Mouse (Mus musculus) kidney, embryonic 15.5 days (tissue): ENCODE data around the gene Serpina9. TPM values are rescaled to one million over a fixed set of nuclear protein-coding genes. Genes with fewer than 3 reads are reported as not detected.
A peak's percentile ranks its signal among the peaks of the same experiment; 100 is the strongest.

ENCODE experiments used
- ATAC-seq: fragments of 200-750 bp; cut with Nextera tagmentation; replicated peaks from 2 replicates; pipeline ENCODE4 v1.8.0; 2017; ENCODE audit warnings: moderate TSS enrichment; ENCODE audit not compliant: low FRiP score
- H3K27ac ChIP-seq: fragments of 300-500 bp; sonication (generic); 2 replicates; pipeline ENCODE4 v1.5.1; 2015; ENCODE audit warnings: mild to moderate bottlenecking, inconsistent platforms
- H3K27me3 ChIP-seq: fragments of 300-500 bp; sonication (generic); 2 replicates; pipeline ENCODE4 v1.6.1; 2015; ENCODE audit warnings: inconsistent platforms
- H3K36me3 ChIP-seq: fragments of 300-500 bp; sonication (generic); 2 replicates; pipeline ENCODE4 v1.6.1; 2015; ENCODE audit warnings: inconsistent platforms
- H3K4me1 ChIP-seq: fragments of 300-500 bp; sonication (generic); 2 replicates; pipeline ENCODE4 v1.6.1; 2015; ENCODE audit warnings: inconsistent platforms
- H3K4me2 ChIP-seq: fragments of 300-500 bp; sonication (generic); 2 replicates; pipeline ENCODE4 v1.6.1; 2015; ENCODE audit warnings: moderate library complexity, mild to moderate bottlenecking, inconsistent platforms
- H3K4me3 ChIP-seq: fragments of 300-500 bp; sonication (generic); replicated peaks from 2 replicates; pipeline ENCODE4 v1.5.1; 2015; ENCODE audit warnings: mild to moderate bottlenecking, inconsistent platforms
- H3K9ac ChIP-seq: fragments of 300-500 bp; sonication (generic); 2 replicates; pipeline ENCODE4 v1.6.1; 2015; ENCODE audit warnings: mild to moderate bottlenecking, inconsistent platforms
- H3K9me3 ChIP-seq: fragments of 300-500 bp; sonication (generic); replicated peaks from 2 replicates; pipeline ENCODE4 v1.6.1; 2016; ENCODE audit warnings: inconsistent platforms
- WGBS: fragments of 180-500 bp; shearing (Covaris S2); methylation state at CpG from one replicate; pipeline ENCODE4 v1.1.7; 2015; ENCODE audit warnings: mixed read lengths; 5-methylcytosine and 5-hydroxymethylcytosine counted together
- polyA plus RNA-seq: library from polyadenylated mRNA; unstranded; fragments of >200 nt; fragmentation: Nextera tagmentation; extraction: Ambion mirVana; gene quantifications from 2 replicates; pipeline ENCODE4 v1.2.1, GENCODE M21; 2015

Gene Serpina9
- polyA plus RNA-seq, 1 experiment from 2014 or later, result not detected

- H3K9ac ChIP-seq, result no peak overlapping the region
- no peak overlapping the region for H3K4me3 ChIP-seq
- no peaks in the 10 kb centered on the region for H3K9me3 ChIP-seq
- no peaks in the 10 kb centered on the region for H3K4me1 ChIP-seq
- no peak overlapping the region for H3K27ac ChIP-seq
- no peaks in the 10 kb centered on the region for H3K36me3 ChIP-seq
- no peaks in the 10 kb centered on the region for H3K27me3 ChIP-seq
- WGBS, result 45% methylated on average over 14 of the region's 14 CpGs
- ATAC-seq, result no peak
- no peak overlapping the region for H3K4me2 ChIP-seq
Observed at GRCm38 (mm10) chr12:103988754-103989513, 24.6 kb downstream of the Serpina9 start.

- no peaks in the 10 kb centered on the region for H3K27me3 ChIP-seq
- H3K4me3 ChIP-seq, result no peak overlapping the region
- WGBS, result 66% methylated on average over 5 of the region's 5 CpGs
- no peak overlapping the region for H3K4me2 ChIP-seq
- H3K9me3 ChIP-seq, result no peaks in the 10 kb centered on the region
- H3K4me1 ChIP-seq, result no peaks in the 10 kb centered on the region
- no peaks in the 10 kb centered on the region for H3K36me3 ChIP-seq
- no peak overlapping the region for H3K9ac ChIP-seq
- no peak for ATAC-seq
- no peak overlapping the region for H3K27ac ChIP-seq
Observed at GRCm38 (mm10) chr12:103985868-103986267, 27.7 kb downstream of the Serpina9 start.

GRCm38 (mm10) chr12:103984935-103985334, 28.6 kb downstream of the Serpina9 start:
- H3K27ac ChIP-seq, result no peak overlapping the region
- H3K27me3 ChIP-seq, result no peaks in the 10 kb centered on the region
- no peaks in the 10 kb centered on the region for H3K9me3 ChIP-seq
- H3K4me1 ChIP-seq, result no peaks in the 10 kb centered on the region
- no peak overlapping the region for H3K9ac ChIP-seq
- no peaks in the 10 kb centered on the region for H3K36me3 ChIP-seq
- 58% methylated on average over 4 of the region's 4 CpGs for WGBS
- no peak for ATAC-seq
- H3K4me2 ChIP-seq, result no peak overlapping the region
- no peak overlapping the region for H3K4me3 ChIP-seq

- no peak for ATAC-seq
- WGBS, result 77% methylated on average over 7 of the region's 7 CpGs
- Histone ChIP-seq H3K9ac (no peak overlapping the region), H3K9me3 (no peaks in the 10 kb centered on the region), H3K4me2 (no peak overlapping the region), H3K36me3 (no peaks in the 10 kb centered on the region), H3K27me3 (no peaks in the 10 kb centered on the region), H3K4me1 (no peaks in the 10 kb centered on the region), H3K27ac (no peak overlapping the region), H3K4me3 (no peak overlapping the region)
Observed at GRCm38 (mm10) chr12:103981646-103982360, 31.8 kb downstream of the Serpina9 start.

GRCm38 (mm10) chr12:103978294-103978693, 35.3 kb downstream of the Serpina9 start:
- Histone ChIP-seq H3K9ac (no peak overlapping the region), H3K4me1 (no peaks in the 10 kb centered on the region), H3K36me3 (no peaks in the 10 kb centered on the region), H3K9me3 (no peaks in the 10 kb centered on the region), H3K27ac (no peak overlapping the region), H3K4me3 (no peak overlapping the region), H3K27me3 (no peaks in the 10 kb centered on the region), H3K4me2 (no peak overlapping the region)
- WGBS, result 78% methylated on average over 10 of the region's 10 CpGs
- ATAC-seq, result no peak

GRCm38 (mm10) chr12:103977846-103978245, 35.7 kb downstream of the Serpina9 start:
- 34% methylated on average over 5 of the region's 5 CpGs for WGBS
- H3K4me2 ChIP-seq, result no peak overlapping the region
- H3K9me3 ChIP-seq, result no peaks in the 10 kb centered on the region
- H3K36me3 ChIP-seq, result no peaks in the 10 kb centered on the region
- no peak overlapping the region for H3K27ac ChIP-seq
- ATAC-seq, result peak; percentile 25; the same call in 1 of the 2 replicates
- H3K27me3 ChIP-seq, result no peaks in the 10 kb centered on the region
- no peak overlapping the region for H3K9ac ChIP-seq
- no peaks in the 10 kb centered on the region for H3K4me1 ChIP-seq
- no peak overlapping the region for H3K4me3 ChIP-seq

- no peak overlapping the region for H3K4me2 ChIP-seq
- no peaks in the 10 kb centered on the region for H3K27me3 ChIP-seq
- WGBS, result 60% methylated on average over 3 of the region's 3 CpGs
- ATAC-seq, result no peak
- no peak overlapping the region for H3K4me3 ChIP-seq
- H3K4me1 ChIP-seq, result no peaks in the 10 kb centered on the region
- no peak overlapping the region for H3K9ac ChIP-seq
- H3K36me3 ChIP-seq, result no peaks in the 10 kb centered on the region
- no peaks in the 10 kb centered on the region for H3K9me3 ChIP-seq
- H3K27ac ChIP-seq, result no peak overlapping the region
Observed at GRCm38 (mm10) chr12:103977060-103977459, 36.5 kb downstream of the Serpina9 start.

GRCm38 (mm10) chr12:103971080-103971479, 42.5 kb downstream of the Serpina9 start:
- Histone ChIP-seq H3K9me3 (no peaks in the 10 kb centered on the region), H3K27me3 (no peaks in the 10 kb centered on the region), H3K4me3 (no peak overlapping the region), H3K4me1 (no peaks in the 10 kb centered on the region), H3K9ac (no peak overlapping the region), H3K36me3 (no peaks in the 10 kb centered on the region), H3K27ac (no peak overlapping the region), H3K4me2 (no peak overlapping the region)
- 88% methylated on average over 4 of the region's 4 CpGs for WGBS
- no peak for ATAC-seq

GRCm38 (mm10) chr12:103969577-103970116, 43.9 kb downstream of the Serpina9 start:
- Histone ChIP-seq H3K36me3 (no peaks in the 10 kb centered on the region), H3K4me2 (no peak overlapping the region), H3K4me3 (no peak overlapping the region), H3K9me3 (no peaks in the 10 kb centered on the region), H3K27me3 (no peaks in the 10 kb centered on the region), H3K9ac (no peak overlapping the region), H3K4me1 (no peaks in the 10 kb centered on the region), H3K27ac (no peak overlapping the region)
- 85% methylated on average over 9 of the region's 9 CpGs for whole genome bisulfite sequencing
- no peak for ATAC-seq

GRCm38 (mm10) chr12:103966761-103967160, 46.8 kb downstream of the Serpina9 start:
- WGBS, result 74% methylated on average over 3 of the region's 3 CpGs
- H3K4me1 ChIP-seq, result 0 out of 2 replicates have a peak, but pooled peaks cover 4% of the 10 kb centered on the region
- H3K9ac ChIP-seq, result no peak overlapping the region
- H3K4me3 ChIP-seq, result no peak overlapping the region
- H3K4me2 ChIP-seq, result no peak overlapping the region
- no peaks in the 10 kb centered on the region for H3K9me3 ChIP-seq
- ATAC-seq, result no peak
- H3K36me3 ChIP-seq, result no peaks in the 10 kb centered on the region
- no peaks in the 10 kb centered on the region for H3K27me3 ChIP-seq
- no peak overlapping the region for H3K27ac ChIP-seq

GRCm38 (mm10) chr12:103963288-103963687, 50.3 kb downstream of the Serpina9 start:
- Histone ChIP-seq H3K9me3 (no peaks in the 10 kb centered on the region), H3K4me3 (no peak overlapping the region), H3K27ac (peak overlapping the region; percentile 45), H3K4me1 (0 out of 2 replicates have a peak, but pooled peaks cover 4% of the 10 kb centered on the region), H3K4me2 (no peak overlapping the region), H3K36me3 (no peaks in the 10 kb centered on the region), H3K27me3 (no peaks in the 10 kb centered on the region), H3K9ac (no peak overlapping the region)
- 57% methylated on average over 4 of the region's 4 CpGs for WGBS
- ATAC-seq, result peak; percentile 59

GRCm38 (mm10) chr12:103962860-103963259, 50.7 kb downstream of the Serpina9 start:
- peak; percentile 78 for ATAC-seq
- 32% methylated on average over 8 of the region's 8 CpGs for WGBS
- no peak overlapping the region for H3K9ac ChIP-seq
- H3K36me3 ChIP-seq, result no peaks in the 10 kb centered on the region
- 0 out of 2 replicates have a peak, but pooled peaks cover 4% of the 10 kb centered on the region for H3K4me1 ChIP-seq
- no peaks in the 10 kb centered on the region for H3K27me3 ChIP-seq
- no peak overlapping the region for H3K4me2 ChIP-seq
- no peak overlapping the region for H3K4me3 ChIP-seq
- no peaks in the 10 kb centered on the region for H3K9me3 ChIP-seq
- peak overlapping the region; percentile 45 for H3K27ac ChIP-seq
